Mouse (Mus musculus) MEL (cell line): Measurements from ENCODE around the gene Cog7.

ENCODE experiments used
- CHD2 ChIP-seq: IDR thresholded peaks from 2 replicates; pipeline ENCODE4 v1.6.1; 2011; ENCODE audit warnings: low read length, improper control_type of control experiment
- CTCF ChIP-seq, 3 experiments: IDR thresholded peaks in 2 of 3; conservative IDR thresholded peaks in 1 of 3; 2 replicates each; pipeline ENCODE4 v1.5.1; 2011 to 2012; ENCODE audit warnings: low read length in 3 of 3, low read depth in 2 of 3, mild to moderate bottlenecking in 2 of 3, improper control_type of control experiment in 1 of 3, inconsistent platforms in 1 of 3, mixed read lengths in 1 of 3, moderate library complexity in 1 of 3; ENCODE audit not compliant: control insufficient read depth in 1 of 3, insufficient read depth in 1 of 3, poor library complexity in 1 of 3, severe bottlenecking in 1 of 3
- EP300 ChIP-seq, 2 experiments: IDR thresholded peaks; 2 replicates each; pipeline ENCODE4 v1.6.1; 2011; ENCODE audit warnings: improper control_type of control experiment in 2 of 2, low read length in 2 of 2, low read depth in 1 of 2, mild to moderate bottlenecking in 1 of 2
- GATA1 ChIP-seq: IDR thresholded peaks from 2 replicates; pipeline ENCODE4 v1.6.1; 2011; ENCODE audit warnings: low read depth, low read length, improper control_type of control experiment
- MAX ChIP-seq: IDR thresholded peaks from 2 replicates; pipeline ENCODE4 v1.6.1; 2011; ENCODE audit warnings: low read length, improper control_type of control experiment
- POLR2A ChIP-seq, 2 experiments: IDR thresholded peaks; 2 replicates each; pipeline ENCODE4 v1.6.1; 2011 to 2012; ENCODE audit warnings: low read length in 2 of 2, mild to moderate bottlenecking in 2 of 2, control low read depth in 1 of 2, improper control_type of control experiment in 1 of 2, low read depth in 1 of 2, moderate library complexity in 1 of 2; ENCODE audit not compliant: control insufficient read depth in 1 of 2, insufficient read depth in 1 of 2, poor library complexity in 1 of 2
- POLR2AphosphoS2 ChIP-seq: IDR thresholded peaks from 2 replicates; pipeline ENCODE4 v1.6.1; 2011; ENCODE audit warnings: low read length, improper control_type of control experiment
- RCOR1 ChIP-seq: IDR thresholded peaks from 2 replicates; pipeline ENCODE4 v1.6.1; 2012; ENCODE audit warnings: low read depth, mild to moderate bottlenecking, inconsistent platforms, low read length, improper control_type of control experiment
- SIN3A ChIP-seq: IDR thresholded peaks from 2 replicates; pipeline ENCODE4 v1.6.1; 2012; ENCODE audit warnings: low read length, improper control_type of control experiment, inconsistent platforms
- SMC3 ChIP-seq: IDR thresholded peaks from 2 replicates; pipeline ENCODE4 v1.6.1; 2011; ENCODE audit warnings: low read depth, low read length, improper control_type of control experiment
- ZKSCAN1 ChIP-seq: IDR thresholded peaks from 2 replicates; pipeline ENCODE4 v1.6.1; 2012; ENCODE audit warnings: low read depth, mild to moderate bottlenecking, inconsistent platforms, low read length, improper control_type of control experiment, moderate library complexity
- ZNF384 ChIP-seq: IDR thresholded peaks from 2 replicates; pipeline ENCODE4 v1.6.1; 2012; ENCODE audit warnings: low read depth, mild to moderate bottlenecking, inconsistent platforms, low read length, improper control_type of control experiment

- TF ChIP-seq EP300 (IDR thresholded peaks at IDR 0.05; ENCODE audit: low read depth in 1 of 2, low read length in 2 of 2), result no peak
- no peak for TF ChIP-seq CTCF (IDR thresholded peaks at IDR 0.05 in 2 of 3, conservative IDR thresholded peaks at IDR 0.05 in 1 of 3; ENCODE audit: control insufficient read depth in 1 of 3, insufficient read depth in 1 of 3, low read depth in 2 of 3, low read length in 3 of 3, poor library complexity in 1 of 3, severe bottlenecking in 1 of 3)
- TF ChIP-seq RCOR1, result no peak
- no peak for TF ChIP-seq POLR2A (IDR thresholded peaks at IDR 0.05; ENCODE audit: control insufficient read depth in 1 of 2, insufficient read depth in 1 of 2, low read depth in 1 of 2, low read length in 2 of 2, poor library complexity in 1 of 2)
- TF ChIP-seq SIN3A, result no peak
- TF ChIP-seq MAX, result no peak
- no peak for TF ChIP-seq GATA1
- no peak for TF ChIP-seq ZNF384
- no peak for TF ChIP-seq POLR2AphosphoS2
- no peak for TF ChIP-seq SMC3
- TF ChIP-seq CHD2, result no peak
- no peak for TF ChIP-seq ZKSCAN1
These were observed 31.4 kb upstream of the Cog7 start for GRCm38 (mm10) chr7:122012949-122013348.
